Mouse (Mus musculus): ENCODE results near the gene Nup210.

The Nup210 gene

DNA sequence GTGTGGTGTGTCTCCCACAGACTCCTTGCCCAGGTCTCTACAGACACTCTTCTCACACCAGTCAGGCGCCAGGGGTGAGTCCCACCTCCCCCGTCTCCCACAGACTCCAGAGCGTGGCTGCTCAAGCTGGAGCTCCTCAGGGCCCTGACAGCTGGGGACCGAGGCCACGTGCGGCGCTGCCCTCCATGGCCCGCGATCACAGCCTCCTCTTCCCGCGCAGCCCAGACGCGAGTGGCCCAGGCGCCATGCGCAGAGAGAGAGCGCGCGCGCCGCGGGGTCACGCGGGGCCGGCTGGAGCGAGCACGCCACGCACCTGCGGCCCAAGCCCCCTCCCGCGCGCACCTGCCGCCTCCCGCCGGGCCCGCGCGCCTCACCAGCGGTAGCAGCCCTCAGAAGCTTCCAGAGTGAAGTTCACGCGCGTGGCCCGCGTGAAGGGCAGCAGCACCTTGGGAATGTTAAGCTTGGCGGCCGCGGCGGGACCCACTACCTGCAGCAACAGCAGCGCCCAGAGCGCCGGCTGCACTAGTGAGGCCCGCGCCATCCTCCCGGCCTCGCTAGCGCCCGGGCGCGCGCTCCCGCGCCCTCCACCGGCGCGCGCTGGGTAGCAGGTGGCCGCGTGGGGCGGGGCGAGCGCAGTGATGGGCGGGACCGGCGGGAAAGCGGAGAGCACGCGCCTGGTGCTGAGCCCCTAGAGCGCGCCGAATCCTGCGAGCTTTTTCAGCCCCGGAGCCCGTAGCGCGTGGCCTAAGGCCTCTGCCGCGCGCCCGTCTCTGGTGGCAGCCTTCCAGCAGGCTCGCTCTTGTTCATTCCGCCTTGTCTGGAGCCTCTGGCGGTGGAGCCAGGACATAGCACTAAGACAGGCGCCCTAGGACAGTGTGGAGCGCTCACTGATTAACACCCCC lies at the start of gene Nup210:
TSS of gene Nup210 (minus strand) at position 586 of the 902 bp plus-strand sequence.
- peak; percentile 98 for DNase-seq (ENCODE audit: low spot score in 2 of 2)

GRCm38 (mm10) chr6:91165210-91165609 lies 48.6 kb upstream of the Nup210 start:
- peak; percentile 78 to 82 for DNase-seq (ENCODE audit: low spot score in 2 of 2)

DNA sequence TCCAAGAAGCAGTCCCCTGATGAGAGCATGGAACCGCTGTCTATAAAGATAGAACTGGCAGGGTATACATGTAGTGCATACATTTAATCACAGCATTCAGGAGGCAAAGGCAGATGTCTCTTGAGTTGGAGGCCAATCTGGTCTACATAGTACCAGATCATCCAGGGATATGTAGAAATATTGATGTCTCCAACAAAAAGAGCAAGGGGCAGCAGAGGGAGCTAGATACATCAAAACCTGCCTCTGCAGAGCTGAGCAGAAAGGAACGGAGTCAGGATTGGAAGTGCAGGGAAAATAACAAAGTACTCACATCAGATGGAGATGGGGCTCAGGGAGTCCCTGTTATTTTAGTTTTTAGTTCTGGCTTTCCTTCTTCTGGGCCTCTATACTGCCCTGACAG lies 48.0 kb upstream of the Nup210 start:
- DNase-seq (ENCODE audit: low spot score in 2 of 2): no peak

DNA sequence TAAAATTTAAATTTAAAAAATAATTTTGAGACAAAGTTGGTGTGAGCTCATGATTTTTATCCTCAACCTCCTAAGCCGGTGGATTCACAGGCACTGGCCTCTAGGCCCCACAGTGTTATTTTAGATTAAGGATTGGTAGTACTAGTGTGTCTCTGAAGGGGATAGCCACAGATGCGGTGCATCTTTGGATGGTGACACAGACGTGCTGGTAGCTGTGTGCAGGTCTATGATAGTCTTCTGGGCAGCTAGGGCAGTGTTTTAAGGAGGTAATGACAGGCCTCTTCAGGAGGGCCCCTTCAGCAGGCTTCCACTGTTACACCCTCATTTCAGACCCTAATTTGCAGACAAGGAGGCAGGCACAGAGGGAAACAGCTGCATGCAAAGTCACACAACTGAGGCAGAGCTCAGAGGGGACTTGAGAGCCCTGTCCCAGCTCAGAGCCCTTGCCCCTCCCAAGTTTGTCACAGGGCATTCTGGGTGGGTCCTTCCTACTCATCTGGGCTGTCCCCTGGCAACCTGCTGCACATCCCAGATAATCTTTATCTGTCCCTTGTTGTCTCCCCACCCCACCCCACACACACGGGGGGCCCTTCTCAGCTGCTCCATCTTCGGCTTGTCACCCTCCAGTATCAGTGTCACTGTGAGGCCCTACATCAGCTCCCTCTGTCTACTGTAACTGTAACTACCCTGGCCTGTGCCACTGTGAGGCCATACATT lies 46.7 kb upstream of the Nup210 start:
- DNase-seq (ENCODE audit: low spot score in 2 of 2): no peak

GRCm38 (mm10) chr6:91162314-91162713 lies 45.7 kb upstream of the Nup210 start:
- DNase-seq (ENCODE audit: low spot score in 2 of 2): no peak

DNA sequence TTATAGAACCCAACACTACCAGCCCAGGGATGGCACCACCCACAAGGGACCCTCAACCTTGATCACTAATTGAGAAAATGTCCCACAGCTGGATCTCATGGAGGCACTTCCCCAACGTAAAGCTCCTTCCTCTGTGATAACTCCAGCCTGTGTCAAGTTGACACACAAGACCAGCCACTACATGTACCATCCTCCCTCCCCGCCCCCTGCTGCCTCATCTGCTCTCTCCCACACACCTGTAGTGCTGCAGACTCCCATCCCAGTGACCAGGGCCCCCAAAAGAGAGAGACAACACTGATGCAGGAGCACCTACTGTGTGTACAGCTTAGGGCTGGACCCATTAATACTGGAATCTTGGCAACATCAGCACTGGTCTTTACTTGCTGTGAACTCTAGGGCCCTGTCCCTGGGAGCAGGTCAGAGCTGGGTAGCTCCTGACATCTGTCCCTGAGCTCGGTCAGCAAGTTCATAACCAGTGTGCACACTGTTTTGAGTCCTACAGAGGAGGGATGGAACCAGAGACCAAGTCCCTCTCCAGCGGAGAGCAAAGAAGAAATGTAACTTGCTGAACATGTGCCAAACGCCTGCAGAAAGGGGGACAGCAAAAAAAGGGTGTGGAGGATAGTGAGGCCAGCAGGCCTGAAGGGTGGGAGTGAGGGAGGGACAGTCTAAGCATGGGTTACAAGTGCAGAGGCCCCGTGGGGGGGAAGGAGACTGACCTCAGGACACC lies 45.0 kb upstream of the Nup210 start:
- no peak for DNase-seq (ENCODE audit: low spot score in 2 of 2)

DNA sequence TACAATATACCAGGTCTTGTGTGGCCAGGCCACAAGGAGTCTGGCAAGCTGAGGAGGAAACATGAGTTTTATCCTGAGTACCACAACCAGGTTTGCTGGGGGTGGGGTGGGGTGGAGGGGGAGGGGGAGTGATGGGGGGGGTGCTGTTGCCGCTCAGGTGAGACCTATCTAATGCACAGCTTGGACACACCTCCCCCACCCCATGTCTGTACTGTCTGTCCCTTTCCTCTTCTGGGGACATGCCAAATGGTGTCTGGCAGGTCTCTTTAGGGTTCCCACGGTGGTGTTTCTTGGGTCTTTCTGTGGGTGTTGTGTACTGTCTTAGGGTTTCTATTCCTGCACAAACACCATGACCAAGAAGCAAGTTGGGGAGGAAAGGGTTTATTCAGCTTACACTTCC lies 44.3 kb upstream of the Nup210 start:
- DNase-seq (ENCODE audit: low spot score in 2 of 2): no peak

DNA sequence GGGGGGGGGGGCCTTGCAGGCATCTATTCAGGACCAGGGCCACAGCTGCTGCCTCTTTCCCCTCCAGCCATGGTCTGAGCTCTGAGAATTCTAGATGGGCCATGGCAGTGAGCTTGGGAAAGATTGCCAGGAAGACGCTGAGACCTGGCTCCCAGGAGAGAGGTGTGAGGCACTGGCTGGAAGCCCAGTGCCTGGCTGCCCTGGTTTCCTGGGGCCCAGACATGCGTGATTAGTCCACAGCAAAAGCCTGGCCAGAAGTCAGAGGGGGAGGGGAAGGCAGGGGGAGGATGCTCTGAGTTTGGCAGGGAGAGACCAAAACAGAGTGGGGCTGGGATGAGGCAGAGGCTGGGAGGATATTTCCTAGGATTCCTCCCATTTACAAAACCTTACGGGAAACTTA lies 43.8 kb upstream of the Nup210 start:
- DNase-seq (ENCODE audit: low spot score in 2 of 2): peak in 1 of 2 experiments; percentile 71

GRCm38 (mm10) chr6:91159047-91159446 lies 42.4 kb upstream of the Nup210 start:
- DNase-seq (ENCODE audit: low spot score in 2 of 2): no peak

DNA sequence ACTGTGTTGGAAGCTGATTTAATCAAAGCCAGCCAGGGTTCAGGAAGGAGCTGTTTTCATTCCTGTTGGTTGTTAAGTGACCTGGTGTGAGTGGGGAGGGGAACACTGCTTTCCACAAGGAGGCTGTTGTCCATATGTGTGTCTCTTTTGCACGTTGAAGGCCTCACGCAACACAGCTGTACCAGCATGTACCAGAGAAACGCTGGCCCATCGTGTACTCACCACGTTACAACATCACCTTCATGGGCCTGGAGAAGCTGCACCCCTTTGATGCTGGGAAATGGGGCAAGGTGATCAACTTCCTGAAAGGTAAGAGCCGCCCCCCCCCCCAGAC lies 40.6 kb upstream of the Nup210 start:
- no peak for DNase-seq (ENCODE audit: low spot score in 2 of 2)

GRCm38 (mm10) chr6:91156554-91157236 lies 40.1 kb upstream of the Nup210 start, which contains the start of gene Hdac11:
Hdac11 (plus strand) TSS chr6:91156665.
- peak; percentile 95 to 96 for DNase-seq (ENCODE audit: low spot score in 2 of 2)

DNA sequence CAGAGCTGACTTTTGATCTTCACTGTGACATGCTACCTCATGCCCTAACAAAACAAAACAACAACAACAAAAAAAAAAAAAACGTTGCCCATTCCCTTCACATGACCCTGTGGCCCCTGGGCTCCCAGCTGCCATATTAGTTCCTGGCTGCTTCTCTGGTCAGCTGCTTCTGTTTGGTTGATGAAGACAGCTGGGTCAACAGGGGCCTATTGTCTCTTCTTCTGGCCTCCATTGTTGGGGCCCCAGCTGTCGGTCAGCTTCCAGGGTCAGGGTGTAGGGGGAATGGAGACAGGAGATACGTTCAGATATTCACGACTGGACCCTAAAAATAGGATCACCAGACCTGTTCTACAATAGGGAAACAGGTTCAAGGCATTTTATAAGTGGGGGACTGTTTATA lies 39.4 kb upstream of the Nup210 start:
- peak in 1 of 2 experiments; percentile 55 for DNase-seq (ENCODE audit: low spot score in 2 of 2)

GRCm38 (mm10) chr6:91155286-91155685 lies 38.7 kb upstream of the Nup210 start:
- DNase-seq (ENCODE audit: low spot score in 2 of 2): peak in 1 of 2 experiments; percentile 40

- peak in 1 of 2 experiments; percentile 40 for DNase-seq (ENCODE audit: low spot score in 2 of 2)
Observed at GRCm38 (mm10) chr6:91154685-91155084, 38.1 kb upstream of the Nup210 start.

- DNase-seq (ENCODE audit: low spot score in 2 of 2): peak; percentile 86 to 92
Observed at GRCm38 (mm10) chr6:91153549-91154064, 37.0 kb upstream of the Nup210 start.

- peak in 1 of 2 experiments; percentile 39 for DNase-seq (ENCODE audit: low spot score in 2 of 2)
Observed at GRCm38 (mm10) chr6:91152892-91153548, 36.4 kb upstream of the Nup210 start.

GRCm38 (mm10) chr6:91147152-91147770 lies 30.6 kb upstream of the Nup210 start:
- peak in 1 of 2 experiments; percentile 69 for DNase-seq (ENCODE audit: low spot score in 2 of 2)

DNA sequence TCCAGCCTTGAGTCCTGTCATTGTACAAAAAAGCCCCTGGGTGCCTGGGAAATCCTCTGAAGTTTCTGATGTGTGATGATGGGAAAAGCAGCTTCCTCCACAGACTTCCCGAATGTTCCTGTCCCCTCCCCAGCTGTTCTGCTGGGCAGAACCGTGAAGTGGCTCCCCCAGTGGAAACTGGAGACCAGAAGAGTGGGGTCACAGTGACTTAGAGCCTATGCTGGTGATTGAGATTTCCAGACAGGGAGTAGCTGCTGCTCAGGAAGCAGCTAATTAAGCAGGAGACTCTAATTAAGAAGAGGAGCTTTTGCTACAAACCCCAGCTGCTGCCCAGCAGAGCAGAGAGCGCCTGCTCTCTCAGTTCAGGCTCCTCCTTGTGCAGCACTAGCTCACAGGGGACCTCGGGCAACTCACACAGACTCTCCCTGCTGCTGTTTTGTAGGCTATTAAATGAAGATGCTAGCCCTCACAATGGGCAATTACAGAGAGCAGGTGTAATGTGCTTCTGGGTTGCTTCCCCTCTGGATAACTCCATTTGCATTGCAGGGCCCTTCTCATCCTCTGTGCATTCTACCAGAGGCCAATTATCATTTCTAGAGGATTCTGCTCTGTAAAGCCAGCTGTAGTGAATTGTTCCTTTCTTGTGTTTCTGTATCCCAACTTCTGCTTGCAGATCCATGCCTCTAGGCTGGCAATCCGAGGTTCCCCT lies 30.0 kb upstream of the Nup210 start:
- no peak for DNase-seq (ENCODE audit: low spot score in 2 of 2)

DNA sequence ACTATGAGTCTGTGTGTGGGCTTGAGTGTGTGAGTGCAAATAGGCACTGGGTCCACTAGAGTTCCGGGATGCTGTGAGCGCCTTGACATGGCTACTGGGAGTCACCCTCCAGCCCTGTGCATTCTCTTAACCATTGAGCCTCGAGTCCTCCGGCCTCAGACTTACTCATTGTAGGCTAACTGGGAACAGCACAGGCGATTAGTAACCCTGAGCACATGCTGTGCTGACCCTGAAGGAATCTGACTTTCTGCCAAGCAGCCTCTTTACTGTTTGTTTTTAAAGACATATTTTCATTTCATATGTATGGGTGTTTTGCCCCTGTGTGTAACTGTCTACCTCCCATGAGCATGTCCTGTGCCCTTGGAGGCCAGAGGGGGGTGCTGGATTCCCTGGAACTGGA lies 28.9 kb upstream of the Nup210 start:
- no peak for DNase-seq (ENCODE audit: low spot score in 2 of 2)

DNA sequence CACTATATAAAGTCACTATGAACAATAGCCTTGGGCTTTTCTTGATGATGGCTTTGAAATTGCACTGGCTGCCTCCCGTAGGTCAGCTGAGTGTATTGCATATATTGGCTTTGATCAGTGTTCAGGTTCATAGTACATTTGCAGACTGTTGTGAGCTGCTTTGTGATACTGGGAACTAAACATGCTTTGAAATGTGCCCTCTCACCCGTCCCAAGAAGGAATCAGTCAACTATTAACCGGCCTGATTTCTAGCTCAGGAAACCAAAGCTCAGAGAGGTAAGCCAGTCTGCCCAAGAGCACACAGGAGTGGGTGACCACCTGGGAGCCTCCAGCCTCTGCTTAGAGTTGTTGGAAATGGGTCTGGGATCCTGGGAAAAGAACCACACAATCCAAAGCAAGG lies 28.4 kb upstream of the Nup210 start:
- no peak for DNase-seq (ENCODE audit: low spot score in 2 of 2)
